Mouse (Mus musculus): ENCODE data around the gene Rmi2.

The Rmi2 gene

DNA sequence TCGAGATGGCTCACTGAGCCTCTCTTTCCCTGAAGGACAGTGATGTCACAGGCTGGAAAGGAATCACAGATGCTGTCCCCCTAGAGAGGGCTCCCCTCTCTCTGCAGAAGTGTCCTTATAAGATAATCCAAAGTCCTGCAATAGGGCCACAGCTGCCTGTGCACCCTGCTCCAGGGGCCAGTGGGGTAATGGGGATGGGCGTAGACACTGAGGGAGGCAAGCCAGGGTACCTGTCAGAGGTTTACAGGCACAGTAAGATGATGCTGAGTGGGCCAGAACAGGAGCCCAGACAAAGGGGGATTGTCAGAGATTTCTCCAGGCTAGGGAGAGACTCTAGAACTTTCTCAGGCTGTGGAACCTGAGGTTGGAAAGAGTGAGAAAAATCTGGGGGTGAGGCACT is 32.6 kb downstream of the Rmi2 start:
- DNase-seq = no peak

DNA sequence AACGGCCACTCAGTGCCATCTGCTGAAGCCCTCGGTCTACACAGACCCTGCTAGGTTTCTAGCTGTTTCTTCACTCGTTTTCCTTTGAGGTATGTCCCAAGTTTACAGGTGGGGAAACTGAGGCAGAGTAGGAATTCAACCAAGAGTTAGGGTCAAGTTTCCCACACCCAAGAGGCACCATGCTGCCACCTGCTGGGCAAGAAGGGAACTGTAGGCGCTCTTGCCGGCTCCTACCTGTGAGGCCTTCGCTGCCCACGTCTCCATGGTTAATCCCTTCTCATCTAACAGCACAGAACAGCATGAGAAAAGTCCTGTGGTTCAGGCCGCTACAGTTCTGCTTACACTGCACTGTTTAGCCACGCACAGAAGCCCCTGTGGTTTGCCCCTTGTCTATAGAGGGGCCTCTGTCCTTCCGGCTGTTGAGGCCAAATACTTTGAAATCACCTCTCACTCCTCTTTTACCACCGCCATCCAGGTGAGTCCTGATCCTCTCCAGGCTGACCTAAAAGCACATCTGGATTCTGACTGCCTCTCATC is 33.1 kb downstream of the Rmi2 start:
- peak; percentile 86 to 89 for DNase-seq

DNA sequence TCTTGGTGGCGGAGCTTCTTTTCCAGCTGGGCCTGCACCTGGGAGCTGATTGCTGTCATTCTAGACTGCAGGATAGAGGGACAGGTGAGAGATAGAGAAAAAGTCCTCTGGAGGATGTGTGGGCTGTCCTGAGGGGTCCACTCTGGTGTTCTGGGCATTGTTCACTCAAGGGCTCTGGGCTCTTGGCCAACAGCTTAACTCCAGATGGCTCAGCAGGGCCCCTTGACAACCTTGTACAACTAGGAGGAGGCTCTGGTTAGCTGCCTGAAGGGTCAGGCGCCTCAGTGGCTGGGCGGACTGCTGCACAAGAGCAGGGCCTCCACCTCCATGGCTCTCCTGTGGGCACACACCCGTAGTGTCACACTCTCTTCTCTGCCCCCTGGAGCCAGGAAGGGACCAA is 36.1 kb downstream of the Rmi2 start:
- DNase-seq = peak in 1 of 2 experiments; percentile 55

DNA sequence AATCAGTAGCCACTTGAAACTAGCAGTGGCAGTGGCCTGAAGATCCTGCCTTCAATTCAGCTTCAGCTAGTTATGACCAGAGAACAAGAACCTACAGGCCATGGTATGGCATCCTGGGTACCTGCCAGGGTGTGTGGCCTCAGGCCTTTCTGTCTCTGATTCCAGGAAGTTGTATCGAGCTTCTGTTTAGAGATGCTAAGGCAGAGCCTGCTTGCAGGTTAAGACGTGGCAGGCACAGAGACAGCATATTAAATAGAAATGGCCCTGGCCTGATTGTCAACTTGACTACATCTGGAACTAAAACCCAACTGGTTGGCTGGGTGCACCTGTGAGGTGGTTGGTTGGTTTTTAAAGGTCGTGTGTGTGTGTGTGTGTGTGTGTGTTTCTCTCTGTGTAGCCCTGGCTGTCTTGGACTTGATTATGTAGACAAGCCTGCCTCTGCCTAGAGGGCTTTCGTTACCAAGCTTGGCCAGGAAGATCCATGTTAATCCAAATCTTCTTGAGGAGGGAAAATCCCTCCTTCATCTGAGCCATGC is 38.0 kb downstream of the Rmi2 start:
- DNase-seq = no peak

DNA sequence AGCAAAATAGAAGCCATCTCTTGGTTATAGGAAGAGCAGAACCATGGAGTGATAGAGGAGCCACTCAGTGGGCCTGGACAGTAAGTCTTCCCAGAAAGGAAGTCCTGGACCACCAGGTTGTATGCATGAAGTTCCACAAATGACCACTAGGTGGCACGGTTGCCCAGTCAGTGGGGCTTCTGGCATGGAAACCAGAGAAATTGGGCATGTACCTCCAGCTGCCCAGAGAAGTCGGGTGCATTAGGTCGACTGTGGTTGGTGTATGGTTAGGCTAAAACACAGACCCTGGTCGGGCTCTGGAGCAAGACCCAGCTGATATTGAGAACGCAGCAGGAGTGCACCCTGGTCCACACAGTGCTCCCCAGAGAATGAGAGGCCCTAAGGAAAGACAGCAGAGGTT is 38.8 kb downstream of the Rmi2 start:
- DNase-seq = peak; percentile 95 to 97

DNA sequence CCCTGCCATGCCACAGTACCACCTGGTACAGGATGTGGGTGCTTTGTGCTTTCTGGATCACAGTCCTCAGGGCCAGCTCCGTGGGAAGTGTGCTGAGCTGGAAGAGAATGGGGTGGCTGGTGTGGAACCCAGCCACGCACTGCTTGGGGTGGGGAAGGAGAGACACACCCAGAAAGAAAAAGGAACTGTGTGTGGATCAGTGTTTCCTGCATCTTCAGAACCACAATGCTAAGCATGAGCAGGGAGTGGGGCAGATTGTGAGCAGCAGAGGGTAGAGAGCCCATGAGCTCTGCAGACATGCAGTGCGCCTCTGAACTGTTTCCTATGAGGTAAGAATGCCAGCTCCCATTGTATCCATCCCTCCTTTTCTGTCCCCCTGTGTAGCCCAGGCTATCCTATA is 43.4 kb downstream of the Rmi2 start:
- no peak for DNase-seq

DNA sequence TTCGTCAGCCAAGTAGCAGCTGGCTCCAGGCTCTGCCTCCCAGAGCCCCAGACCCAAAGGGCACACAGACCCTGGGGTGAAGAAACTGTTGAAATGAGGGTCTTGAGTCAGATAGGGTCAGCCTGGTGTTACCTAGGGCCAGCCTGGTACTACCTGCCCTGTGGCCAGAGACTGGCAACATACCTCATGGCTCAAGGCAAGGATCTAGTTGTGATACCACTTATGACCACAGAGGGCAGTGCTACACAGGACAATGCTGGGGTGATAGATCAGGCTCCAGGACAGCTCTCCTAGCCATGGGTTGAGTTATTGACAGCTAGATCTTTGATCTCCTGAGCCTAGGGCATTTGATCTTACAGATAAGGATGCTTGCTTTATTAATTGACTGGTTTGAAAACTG is 44.6 kb downstream of the Rmi2 start:
- DNase-seq = peak; percentile 83 to 87

DNA sequence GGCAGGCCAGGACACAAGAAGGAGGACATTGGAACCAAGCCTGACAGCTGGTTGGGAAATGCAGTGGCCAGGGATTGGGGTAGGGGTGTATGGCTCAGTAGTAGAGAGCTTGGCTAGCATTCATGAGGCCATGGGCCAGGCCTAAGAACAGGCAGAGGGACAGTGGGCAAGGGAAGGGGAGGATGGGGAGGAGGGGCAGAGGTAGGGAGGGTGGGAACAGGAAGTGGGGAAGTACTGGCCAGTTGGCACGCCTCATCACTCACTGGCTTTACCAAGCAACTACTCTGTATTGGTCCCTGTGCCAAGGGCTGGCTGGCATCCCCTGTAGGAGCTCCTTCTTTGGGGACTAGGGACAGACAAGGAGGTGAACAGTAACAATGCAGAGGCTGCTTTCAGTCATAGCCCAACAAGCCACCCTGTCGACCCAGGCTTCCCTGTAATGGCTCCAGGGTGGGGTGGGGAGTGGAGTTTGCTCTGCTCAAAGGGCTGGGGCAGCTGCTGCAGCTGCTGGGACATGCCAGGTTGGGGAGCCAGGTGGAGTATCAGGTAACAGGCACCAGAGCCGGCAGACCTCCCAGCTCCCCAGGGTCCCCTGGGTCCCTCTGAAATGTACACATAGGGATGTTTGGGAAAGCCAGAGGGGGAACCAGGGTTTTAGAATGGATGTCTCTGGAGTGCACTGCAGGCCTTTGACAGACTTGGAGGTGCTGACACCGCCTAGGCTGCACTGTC is 46.5 kb downstream of the Rmi2 start:
- peak; percentile 48 to 65 for DNase-seq

DNA sequence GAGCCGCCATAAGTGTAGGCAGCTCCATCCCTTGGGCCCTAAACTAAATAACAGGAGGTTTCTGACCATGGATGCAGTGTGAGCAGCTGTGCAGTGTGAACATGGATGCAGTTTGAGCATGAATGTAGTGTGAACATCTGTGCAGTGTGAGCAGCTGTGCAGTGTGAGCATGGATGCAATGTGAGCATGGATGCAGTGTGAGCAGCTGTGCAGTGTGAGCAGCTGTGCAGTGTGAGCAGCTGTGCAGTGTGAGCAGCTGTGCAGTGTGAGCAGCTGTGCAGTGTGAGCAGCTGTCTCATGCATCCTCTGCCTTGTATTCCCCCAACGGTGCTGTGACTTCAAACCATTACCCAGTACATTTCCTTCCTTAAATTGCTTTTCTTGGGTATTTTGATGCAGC is 52.6 kb downstream of the Rmi2 start:
- DNase-seq = no peak

DNA sequence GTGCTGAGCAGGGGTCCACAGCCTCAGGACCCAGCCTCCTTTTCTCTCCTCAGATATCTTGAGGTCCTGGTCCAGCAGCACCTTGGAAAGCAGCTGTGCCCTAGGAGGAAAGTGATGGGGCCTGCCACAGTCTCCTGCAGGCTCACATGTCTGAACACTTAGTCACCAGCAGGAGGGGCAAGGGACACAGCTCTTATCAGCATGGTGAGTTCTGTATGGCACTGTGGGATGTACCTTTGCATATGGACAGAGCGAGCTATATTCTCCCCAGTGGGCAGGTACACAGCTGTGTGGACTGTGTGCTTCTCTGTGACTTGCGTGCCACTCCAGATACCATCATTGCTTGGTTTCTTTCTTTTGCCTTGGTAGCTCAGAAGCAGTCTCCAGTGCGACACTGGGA is 55.5 kb downstream of the Rmi2 start:
- DNase-seq = no peak

DNA sequence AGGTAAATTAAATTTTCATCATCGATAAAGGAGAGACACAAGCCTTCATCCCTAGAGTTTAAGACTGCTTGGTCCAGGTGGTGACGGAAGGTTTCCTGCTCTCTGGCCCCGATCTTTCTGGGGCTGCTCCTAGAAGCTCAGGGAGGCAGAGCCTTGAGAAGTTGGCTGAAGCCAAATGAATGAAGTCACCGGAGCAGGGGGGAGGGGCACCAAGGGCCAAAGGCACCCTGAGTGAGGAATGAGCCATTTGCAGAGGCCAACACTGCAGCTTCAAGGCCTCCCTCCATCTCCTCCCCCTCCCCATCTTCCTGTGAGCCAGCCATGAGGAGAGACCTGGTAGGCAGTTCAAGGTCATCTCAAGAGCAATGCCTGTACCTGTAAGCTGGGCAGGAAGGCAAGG is 58.3 kb downstream of the Rmi2 start:
- no peak for DNase-seq

DNA sequence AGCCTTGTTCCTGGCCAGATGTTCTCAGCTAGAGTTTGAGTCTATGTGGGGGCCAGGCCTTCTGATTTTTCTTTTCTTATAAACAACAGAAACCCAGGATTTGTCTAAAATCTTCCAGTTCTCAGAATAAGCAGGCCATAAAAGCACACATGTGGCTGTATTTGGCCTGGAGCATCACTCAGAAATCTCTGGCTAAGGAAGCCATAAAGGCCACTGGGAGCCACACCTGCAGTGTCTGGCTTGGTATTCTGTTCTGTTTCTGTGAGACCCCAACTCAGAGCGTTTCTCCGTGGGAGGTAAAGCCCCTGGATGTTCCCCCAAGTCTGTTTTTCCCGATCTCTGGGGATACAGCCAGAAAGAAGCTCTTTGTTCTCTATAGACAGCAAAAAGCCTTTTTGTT is 61.0 kb downstream of the Rmi2 start:
- no peak for DNase-seq

DNA sequence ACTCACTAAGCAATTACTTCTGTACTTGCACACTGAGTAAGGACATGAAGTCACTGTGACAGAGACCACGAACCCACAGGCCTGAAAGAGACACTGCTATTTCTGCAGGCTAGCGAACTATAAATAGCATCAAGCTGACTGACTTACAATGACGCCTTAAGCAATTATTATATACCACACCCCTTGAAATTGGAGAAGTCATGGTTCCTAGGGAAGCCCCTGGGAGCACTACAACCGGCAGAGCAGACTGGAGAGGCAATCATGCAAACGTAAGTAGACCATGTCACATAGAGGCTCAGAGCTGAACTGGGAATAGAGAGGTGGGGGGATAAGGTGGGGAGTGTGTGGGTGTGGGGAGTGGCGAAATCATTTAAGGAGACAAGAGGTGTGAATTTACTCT is 62.5 kb downstream of the Rmi2 start:
- no peak for DNase-seq

DNA sequence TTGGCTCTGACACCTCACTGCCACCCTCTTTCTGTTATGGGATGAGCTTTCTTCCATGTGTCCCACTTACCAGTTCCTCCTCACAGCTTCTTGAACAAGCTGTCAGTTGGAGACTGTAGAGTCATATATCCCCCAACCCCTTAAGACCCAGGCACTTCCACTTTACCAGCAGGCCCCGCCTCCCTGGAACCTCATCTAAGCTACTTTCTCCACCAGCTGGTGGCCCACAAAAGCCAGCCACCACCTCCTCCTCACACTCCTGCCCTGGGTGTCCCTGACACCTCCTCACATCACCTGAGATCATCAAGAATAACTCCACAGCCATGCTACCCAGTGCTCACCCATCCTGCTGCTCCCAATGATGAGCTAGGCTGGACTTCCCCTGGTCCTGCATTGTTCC is 65.9 kb downstream of the Rmi2 start:
- no peak for DNase-seq

DNA sequence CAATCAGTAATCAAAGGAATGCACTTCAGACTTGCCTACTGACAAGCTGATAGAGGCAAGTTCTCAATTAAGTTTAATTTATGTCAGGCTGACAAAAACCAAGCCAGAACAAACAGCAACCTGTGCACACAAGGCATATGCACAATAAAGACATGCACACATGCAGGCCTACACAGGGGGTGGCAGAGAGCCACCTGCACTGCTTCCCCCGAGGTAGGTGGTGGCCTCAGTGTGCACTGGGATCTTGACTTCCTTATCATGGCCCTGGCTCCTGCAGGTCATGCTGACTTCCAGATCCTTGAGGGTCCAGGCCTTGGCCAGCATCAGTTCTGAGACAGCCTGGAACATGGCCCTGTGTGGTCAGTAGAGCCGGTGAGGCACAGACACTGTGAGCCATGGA is 67.1 kb downstream of the Rmi2 start:
- no peak for DNase-seq

DNA sequence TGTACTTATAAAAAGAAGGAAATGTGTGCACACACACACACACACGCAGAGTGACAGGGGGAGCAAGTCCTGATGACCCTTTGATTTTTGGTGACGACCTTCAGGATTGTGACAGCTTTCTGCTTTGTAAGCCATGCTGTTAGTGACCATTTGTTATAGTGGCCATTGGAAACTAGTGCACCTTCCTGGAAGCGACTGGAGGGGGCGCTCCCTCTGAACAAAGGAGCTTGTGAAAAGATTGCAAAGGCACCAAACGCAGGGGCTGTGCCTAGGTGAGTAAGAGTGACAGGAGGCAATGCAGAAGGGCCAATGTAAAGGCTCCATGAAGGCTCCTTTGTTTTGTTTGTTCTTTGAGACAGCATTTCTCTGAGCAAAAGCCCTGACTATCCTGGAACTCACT is 68.0 kb downstream of the Rmi2 start:
- no peak for DNase-seq

DNA sequence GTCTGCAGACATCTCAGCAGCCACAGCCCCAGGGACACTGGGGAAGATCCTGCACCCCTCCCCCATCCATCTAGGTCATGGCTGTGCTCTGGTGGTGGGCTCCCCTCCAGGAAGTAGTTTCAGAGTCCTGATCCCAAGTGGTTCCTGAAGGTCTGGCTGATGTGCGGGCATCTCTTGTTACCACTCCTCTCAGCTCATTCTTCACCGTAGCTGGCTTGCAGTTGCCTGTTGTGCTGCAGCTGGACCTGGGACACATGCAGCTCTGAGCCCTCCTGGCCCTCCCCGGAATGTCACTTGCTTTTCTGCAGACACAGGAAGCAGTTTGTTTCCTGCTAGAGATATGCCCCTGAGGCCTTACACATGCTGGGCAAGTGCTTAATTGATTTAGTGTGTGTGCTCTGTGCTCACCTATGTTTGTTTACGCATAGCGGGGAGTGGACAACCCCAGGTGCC is 70.8 kb downstream of the Rmi2 start:
- no peak for DNase-seq

DNA sequence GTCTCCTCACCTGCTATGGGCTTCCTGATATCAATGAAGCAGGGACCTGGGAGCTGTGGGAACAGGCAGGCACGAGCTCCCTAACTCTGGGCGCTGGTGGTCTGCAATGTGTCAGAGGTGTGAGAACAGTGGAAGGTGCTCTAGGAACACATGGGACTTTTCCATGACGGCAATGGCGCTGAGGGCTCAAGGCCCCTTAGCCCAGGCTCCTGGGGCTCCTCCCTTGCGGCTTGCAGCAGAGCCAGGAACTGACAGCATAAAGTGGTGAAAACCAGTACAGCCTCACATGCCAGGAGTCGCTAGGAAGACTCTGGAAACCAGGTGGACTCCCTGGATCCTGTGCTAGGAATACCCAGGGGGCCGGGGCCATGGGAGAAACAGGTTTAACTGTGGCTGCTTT is 75.7 kb downstream of the Rmi2 start:
- DNase-seq = no peak

DNA sequence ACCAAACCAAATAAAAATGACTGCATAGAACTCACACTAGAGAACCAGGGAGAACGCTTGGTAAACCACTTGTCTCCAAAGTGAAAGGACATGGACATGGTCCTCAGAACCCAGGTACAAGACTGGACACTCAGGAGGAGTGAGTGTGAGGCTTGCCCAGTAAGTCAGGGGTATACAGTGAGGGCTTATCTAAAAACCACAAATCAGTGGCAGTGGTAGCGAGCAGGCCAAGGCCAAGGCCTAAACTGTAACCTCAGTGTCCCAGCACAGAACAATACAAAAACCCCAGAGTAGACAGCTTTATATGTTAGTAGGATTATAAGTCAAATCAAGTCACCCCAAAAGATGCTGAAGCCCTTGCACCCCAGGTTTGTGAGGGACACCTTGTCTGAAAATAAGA is 76.2 kb downstream of the Rmi2 start:
- DNase-seq = no peak

DNA sequence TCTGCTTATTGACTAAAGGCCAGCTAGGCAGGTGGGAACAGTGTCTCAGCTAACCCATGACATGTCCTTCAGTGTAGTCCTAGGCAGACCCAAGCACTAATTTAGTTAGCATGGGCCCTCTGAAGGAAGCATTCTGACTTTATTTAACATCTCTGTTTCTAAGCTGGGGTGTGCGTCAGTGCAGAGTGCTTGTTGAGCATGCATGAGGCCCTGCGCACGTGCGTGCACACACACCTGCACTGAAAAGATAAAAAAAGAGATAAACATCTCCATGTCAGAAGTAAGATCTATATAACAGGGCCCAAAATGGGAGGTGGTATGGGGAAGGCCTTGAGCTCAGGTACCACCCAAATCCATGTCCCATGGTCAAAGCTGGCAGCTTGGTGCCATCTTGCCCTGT is 80.2 kb downstream of the Rmi2 start:
- DNase-seq = no peak

DNA sequence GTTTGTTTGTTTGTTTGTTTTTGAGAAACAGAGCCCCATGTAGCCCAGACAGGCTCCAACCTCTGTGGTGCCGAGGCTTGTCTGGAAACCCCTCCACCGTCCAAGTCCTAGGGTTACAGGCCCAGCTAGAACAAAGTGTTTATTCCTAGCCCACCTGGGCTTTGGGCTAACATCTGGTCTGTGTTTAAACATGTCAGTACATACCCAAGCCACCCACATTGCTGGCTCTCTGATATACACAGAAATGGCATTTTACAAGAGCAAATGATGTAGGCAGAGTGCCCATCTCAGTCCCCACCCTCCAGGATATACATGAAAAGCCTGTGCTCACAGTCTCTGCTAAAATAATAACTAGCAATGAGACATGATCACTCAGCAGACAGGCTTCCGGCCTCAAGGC is 81.4 kb downstream of the Rmi2 start:
- DNase-seq = no peak

DNA sequence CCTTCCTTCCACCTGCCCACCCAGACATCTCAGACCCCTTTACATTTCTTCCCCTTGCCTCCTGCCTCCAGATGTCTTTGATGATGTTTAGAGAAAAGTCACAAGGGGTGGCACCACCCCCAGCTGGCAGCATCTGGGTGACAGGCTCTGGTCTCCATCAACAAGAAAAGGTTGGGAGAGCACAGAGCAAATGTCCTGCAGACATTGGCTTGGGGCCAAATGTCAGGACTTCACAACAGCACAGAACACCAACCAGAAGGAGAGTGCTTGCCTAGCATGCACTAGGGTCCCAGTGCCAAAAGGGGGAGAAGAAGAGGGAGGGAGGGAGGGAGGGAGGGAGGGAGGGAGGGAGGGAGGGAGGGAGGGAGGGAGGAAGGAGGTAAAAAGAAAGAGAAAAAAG is 85.0 kb downstream of the Rmi2 start:
- peak; percentile 20 to 22 for DNase-seq

DNA sequence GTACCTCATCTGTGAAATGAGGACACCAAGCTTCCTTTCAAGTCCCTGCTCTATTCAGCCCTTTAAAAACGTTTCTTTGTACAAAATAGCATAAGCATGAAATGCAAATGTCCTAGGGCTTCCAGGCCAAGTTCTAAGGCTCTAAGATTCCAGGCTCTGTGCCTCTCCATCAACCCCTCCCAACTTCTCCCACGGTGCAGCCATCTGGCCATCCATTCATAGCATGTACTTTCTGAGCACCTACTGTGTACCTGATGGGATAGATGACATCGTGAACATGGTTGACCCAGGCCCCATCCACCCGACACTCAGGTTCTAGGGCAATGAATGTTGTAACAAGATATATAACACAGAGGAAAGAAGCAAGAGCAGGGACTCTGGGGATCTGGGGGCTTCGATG is 88.7 kb downstream of the Rmi2 start:
- peak; percentile 46 to 73 for DNase-seq

DNA sequence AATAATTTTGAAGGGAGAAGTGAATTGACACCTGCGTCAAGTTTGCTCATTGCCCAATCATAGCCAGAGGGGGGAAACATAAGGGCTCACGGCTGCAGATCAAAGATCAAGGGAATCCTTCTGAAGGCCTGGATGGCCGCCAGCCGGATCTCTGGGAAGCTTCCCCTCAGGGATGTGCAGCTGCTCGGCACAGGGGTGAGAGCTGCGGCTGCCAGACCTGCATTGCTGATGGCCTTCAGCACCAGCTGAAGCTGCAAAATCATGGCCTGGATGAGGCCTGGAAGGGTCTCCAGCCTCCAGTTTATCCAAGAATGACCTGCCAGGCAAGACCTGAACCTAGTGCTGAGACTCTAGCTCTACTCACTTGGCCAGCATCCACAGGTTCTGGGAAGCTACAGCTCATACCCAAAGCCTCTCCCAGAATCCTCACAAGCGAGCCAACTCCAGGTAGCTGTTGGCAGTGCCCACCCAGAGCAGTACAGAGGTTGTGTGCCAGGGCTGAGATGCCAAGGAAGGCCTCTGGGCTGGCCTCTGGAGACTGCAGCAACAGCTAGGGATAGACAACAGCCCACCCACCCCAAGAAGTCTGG is 90.8 kb downstream of the Rmi2 start:
- peak; percentile 57 to 64 for DNase-seq

All from cerebellum, postnatal 10 days (tissue).